ENCODE assay signal across 8 mouse cellular contexts in genomic region chr7:24081634-24082431, GRCm38 (mm10). TPM values are rescaled to one million over a fixed set of nuclear protein-coding genes. Genes with fewer than 3 reads are reported as not detected.
DNase-seq lines count a peak whose midpoint lies in the region; ATAC-seq lines count a peak whose summit lies in the region.

Gene Zfp180 (plus strand): TSS chr7:24081924.

- H3K27ac ChIP-seq in lung, embryonic 16.5 days (ENCODE audit: low read length): peak within 1 kb of the TSS; percentile 93

- peaks cover 8% of the 10 kb centered on the region for H3K36me3 ChIP-seq in lung, embryonic 16.5 days (ENCODE audit: control insufficient read depth, insufficient read depth, low read length)

- peaks cover 3% of the 10 kb centered on the region; the same call in 1 of the 2 replicates for H3K9me3 ChIP-seq in lung, embryonic 16.5 days (ENCODE audit: control insufficient read depth, low read length)

- peak within 1 kb of the TSS; percentile 77 for H3K4me2 ChIP-seq in lung, embryonic 16.5 days (ENCODE audit: low read depth, low read length)

- DNase-seq in MEL-GATA-1-ER (ENCODE audit: extremely low read depth, low read depth): peak; percentile 96
- peak; percentile 91 for DNase-seq in cerebellum, adult 8-10 months
- DNase-seq in forelimb bud, embryonic 11.5 days (ENCODE audit: low read depth, low spot score): peak; percentile 97
- peak; percentile 85 for DNase-seq in layer of hippocampus, adult 9-10 months (ENCODE audit: low spot score)
- peak; percentile 79 for DNase-seq in ovary, postnatal 10 days (ENCODE audit: low spot score)
- peak; percentile 88 to 91 for DNase-seq in thymus, postnatal 10 days (ENCODE audit: low spot score in 2 of 2)

- no peaks in the 10 kb centered on the region for H3K27me3 ChIP-seq in lung, embryonic 16.5 days (ENCODE audit: control insufficient read depth, insufficient read depth, low read depth, low read length)

- peak; percentile 92 to 94 for ATAC-seq in hematopoietic stem cell, adult 5-6 weeks (replicated peaks in 1 of 2; ENCODE audit: insufficient read depth in 1 of 2, low FRiP score in 2 of 2, low TSS enrichment in 1 of 2, low read depth in 1 of 2, poor library complexity in 2 of 2, severe bottlenecking in 2 of 2)
- ATAC-seq in lung, embryonic 16.5 days (ENCODE audit: low read depth): peak; percentile 98

- 21% methylated on average over 44 of the region's 44 CpGs for WGBS in lung, embryonic 16.5 days

- peaks cover 12% of the 10 kb centered on the region for H3K4me1 ChIP-seq in lung, embryonic 16.5 days (replicated peaks; ENCODE audit: control insufficient read depth, insufficient read depth, low read length)

- H3K4me3 ChIP-seq in lung, embryonic 16.5 days (ENCODE audit: low read length): peak within 1 kb of the TSS; percentile 90

- H3K9ac ChIP-seq in lung, embryonic 16.5 days (ENCODE audit: low read length): peak within 1 kb of the TSS; percentile 87

RNA-seq across cellular contexts. Expression of gene Zfp180, which starts in this region (rescaled TPM):
- total RNA-seq in hematopoietic stem cell, adult 5-6 weeks (2017): 12.1 and 12.9 TPM in 2 replicates
- polyA plus RNA-seq in lung, embryonic 16.5 days (2015; fragmentation: Nextera tagmentation; extraction: Ambion mirVana): 18.9 and 21.0 TPM in 2 replicates

Comparison
In these comparisons a context has a peak if more than half of its experiments do, and no peak if none do; other contexts are left out.
1. Peak in every context shown above with its lines: DNase-seq, ATAC-seq, H3K4me3 ChIP-seq and H3K27ac ChIP-seq.